Mouse (Mus musculus): ENCODE measurements around the gene Rab3a.

GRCm38 (mm10) chr8:70742176-70742575 is 12.3 kb upstream of the Rab3a start:
- TF ChIP-seq CTCF (IDR thresholded peaks at IDR 0.05; ENCODE audit: control insufficient read depth, insufficient read depth, insufficient read length): no peak
- TF ChIP-seq MYOD1 (IDR thresholded peaks at IDR 0.05; ENCODE audit: control insufficient read depth, insufficient read length, low read depth): no peak
- no peak for TF ChIP-seq MYOG (IDR thresholded peaks at IDR 0.05; ENCODE audit: control insufficient read depth, extremely low read depth, insufficient read length)
- no peak for TF ChIP-seq MAX (IDR thresholded peaks at IDR 0.05)
- no peak for TF ChIP-seq USF1 (IDR thresholded peaks at IDR 0.05; ENCODE audit: low read depth)
- no peak for TF ChIP-seq CEBPB (IDR thresholded peaks at IDR 0.05; ENCODE audit: low read depth)

All from C2C12 (cell line).